Mouse (Mus musculus): ENCODE measurements at regions not wholly inside any gene's neighbourhood (a gene's known extent, or its start where the extent isn't known, plus 50 kb on each side); places are given as distances from the start of the nearest gene placed in this dataset.

- TF ChIP-seq CTCF (IDR thresholded peaks at IDR 0.05; ENCODE audit: low read depth, low read length) (no peak), POLR2A (IDR thresholded peaks at IDR 0.05; ENCODE audit: extremely low read depth, insufficient read depth, low read length) (no peak)
Measured at GRCm38 (mm10) chr7:37220476-37220875, 522.6 kb downstream of the Tshz3 start.

All from liver, adult 2 months (tissue).